Mouse (Mus musculus): ENCODE data around the gene Epb41l1.

GRCm38 (mm10) chr2:156460470-156460869 is 39.8 kb downstream of the Epb41l1 start:
- no peak for TF ChIP-seq POLR2A (IDR thresholded peaks at IDR 0.05; ENCODE audit: low read depth, low read length)
- peak; percentile 61 for TF ChIP-seq CTCF (IDR thresholded peaks at IDR 0.05; ENCODE audit: extremely low read depth, insufficient read length, insufficient replicate concordance, low read depth, low read length)

All from small intestine, adult 2 months (tissue).